Mouse (Mus musculus) cerebellum, adult 11 months (tissue): Measurements from ENCODE around the gene Gm45837.
"Not testable (repeated sequence)": the region's sequence is repeated elsewhere in the genome, so short reads cannot be mapped to it uniquely, and the experiment has no call there.

ENCODE experiments used
- DNase-seq: peaks from one replicate; pipeline ENCODE4 v3.0.0; 2022

The Gm45837 gene

GRCm38 (mm10) chr7:101509212-101509611 lies 98.5 kb downstream of the Gm45837 start:
- DNase-seq = no peak

- peak; percentile 28 for DNase-seq
Measured at GRCm38 (mm10) chr7:101513655-101514054, 103.0 kb downstream of the Gm45837 start.

GRCm38 (mm10) chr7:101514768-101515167 lies 104.1 kb downstream of the Gm45837 start:
- no peak for DNase-seq

DNA sequence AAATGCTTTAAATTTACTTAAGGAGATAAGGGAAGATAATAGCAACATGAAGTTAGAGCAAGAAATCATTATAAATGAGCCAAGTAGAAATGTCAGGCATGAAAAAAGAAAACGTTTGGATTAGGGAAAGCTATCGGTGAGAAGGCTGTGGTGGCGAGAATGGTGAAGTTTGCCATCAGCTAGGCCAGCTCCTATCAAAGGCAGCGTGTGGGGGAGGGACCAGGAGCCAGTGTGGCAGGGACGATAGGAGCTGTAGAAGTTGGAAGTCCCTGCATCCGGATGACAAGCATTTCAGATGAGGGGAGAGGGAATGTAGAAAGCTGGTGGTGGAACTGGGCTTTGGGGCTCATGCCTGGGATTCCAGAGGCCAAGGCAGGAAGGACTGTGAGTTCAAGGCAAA lies 104.6 kb downstream of the Gm45837 start:
- DNase-seq = no peak

DNA sequence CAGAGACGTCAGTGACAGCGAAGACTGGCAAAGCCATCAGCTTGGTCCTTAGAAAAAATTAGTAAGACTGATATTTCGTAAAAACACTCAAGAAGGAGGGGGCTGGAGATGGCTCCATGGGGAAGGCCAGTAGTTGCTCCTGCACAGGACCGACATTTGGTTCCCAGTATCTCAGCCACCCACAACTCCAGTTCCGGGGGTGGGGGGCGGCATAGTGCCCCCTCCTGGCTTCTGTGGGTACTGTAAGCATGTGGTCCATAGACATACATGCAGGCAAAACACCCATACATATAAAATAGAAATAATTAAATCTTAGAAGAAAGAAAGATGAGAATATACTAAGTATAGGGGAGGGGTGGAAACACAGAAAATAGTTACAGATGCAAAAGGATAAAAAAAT lies 105.8 kb downstream of the Gm45837 start:
- DNase-seq = no peak

DNA sequence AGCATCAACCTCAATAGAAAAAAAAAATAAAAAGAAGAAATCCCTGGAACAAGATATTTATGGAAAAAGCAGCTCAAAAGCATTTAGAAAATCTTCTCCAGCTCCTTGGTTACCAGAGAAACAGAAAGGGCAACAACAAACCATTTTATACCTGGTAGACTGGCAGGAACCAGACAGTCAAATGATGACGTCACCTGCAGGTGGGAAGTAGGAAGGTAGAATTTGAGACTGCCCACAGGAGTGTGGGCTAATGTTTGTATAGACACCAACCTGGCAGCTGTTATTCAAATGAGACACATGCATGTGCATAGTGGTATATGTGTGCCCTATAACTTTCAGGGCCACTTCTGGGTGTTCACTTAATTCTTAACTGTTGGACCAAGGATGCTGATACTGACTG lies 111.0 kb downstream of the Gm45837 start:
- DNase-seq = no peak

GRCm38 (mm10) chr7:101523205-101523604 lies 112.5 kb downstream of the Gm45837 start:
- DNase-seq = no peak

DNA sequence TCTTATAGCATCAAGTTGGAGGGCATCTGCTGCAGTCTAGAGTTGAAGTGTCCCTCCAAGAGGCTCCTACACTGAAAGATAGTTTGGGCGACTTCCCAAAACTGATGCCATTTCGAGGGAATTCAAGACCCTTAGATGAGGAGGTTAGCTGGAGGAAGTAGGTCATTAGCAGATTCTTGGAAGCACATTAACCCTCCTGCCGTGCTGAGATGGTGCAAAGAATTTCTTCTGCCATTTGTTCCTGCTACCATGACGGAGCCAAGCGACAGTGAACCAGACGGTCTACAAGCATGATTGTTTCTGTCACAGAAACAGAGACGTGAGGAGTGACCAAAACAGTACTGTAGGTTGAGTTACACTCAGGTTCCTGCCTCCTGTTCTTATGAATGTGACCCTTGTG lies 115.8 kb downstream of the Gm45837 start:
- no peak for DNase-seq

DNA sequence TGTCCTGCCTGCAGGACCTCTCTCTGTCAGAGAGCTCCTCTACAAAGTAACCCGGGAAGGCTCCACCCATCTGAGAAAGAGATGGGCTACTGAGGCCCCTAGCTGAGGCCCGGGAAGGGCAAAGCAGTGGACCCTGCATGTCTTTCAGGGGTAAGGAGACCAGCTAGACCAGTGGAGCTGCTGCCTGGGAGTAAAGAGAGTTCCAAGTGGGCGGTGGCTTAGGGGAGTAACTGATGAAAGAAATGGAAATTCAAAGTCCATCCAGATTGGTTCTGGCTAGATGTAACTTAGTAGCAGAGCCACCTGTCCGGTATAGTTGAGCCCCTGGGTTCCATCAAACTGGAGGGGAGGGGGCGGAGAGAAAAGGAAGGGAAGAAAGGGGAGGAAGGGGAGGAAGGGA lies 123.7 kb downstream of the Gm45837 start:
- no peak for DNase-seq

- no peak for DNase-seq
Measured at GRCm38 (mm10) chr7:101535102-101535501, 124.4 kb downstream of the Gm45837 start.

DNA sequence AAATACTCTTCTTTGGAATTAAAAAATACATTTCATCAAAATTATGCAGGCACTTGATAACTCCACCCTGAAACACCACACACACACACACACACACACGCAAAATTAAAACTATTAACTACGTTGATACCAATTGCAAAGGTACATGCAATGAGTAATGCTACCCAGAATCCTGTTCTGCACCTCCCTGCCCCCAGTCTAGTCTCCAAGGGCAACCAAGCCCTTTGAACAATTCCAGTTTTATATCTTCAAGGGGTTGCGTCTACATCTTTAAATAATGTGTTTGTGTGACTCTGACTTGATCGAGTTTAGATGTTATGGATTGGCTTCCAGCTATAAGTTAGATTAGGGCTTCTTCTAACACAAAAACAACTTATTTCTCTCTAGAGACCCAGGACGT lies 124.8 kb downstream of the Gm45837 start:
- no peak for DNase-seq

GRCm38 (mm10) chr7:101537541-101537940 lies 126.9 kb downstream of the Gm45837 start:
- no peak for DNase-seq

DNA sequence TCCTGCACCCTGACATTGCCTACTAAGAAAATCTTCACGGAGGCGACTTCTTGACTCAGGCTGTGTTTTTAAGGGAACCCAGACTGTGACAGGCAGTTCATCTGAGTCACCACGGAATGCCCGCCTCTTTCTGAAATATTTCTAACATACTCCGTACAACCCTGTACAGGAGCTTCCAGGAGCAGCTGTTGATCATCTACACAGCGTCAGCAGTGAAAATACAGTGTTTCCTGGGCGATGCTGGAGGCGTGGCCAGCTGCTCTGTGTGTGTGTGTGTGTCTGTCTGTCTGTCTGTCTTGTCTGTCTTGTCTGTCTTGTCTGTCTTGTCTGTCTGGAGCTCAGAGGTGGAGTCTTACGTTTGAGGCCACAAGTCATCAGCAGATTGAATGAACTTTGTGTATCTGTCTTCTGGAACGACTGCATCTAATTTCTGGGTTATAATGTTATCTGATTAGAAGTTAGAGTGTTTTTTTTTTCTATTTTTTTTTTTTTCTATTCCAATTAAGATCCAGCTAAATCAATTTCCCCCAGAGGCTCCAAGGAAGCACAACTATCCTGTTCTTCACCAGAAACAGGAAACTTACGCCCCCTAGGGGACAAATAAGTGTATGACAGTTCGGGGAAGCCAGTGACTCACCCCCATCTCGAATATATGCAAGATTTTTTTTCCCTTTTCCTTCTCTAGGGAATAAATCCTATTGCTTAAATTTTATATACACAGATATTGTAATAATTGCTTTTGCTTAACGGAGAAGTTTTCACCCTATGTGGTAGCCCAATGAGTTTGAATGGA lies 127.7 kb downstream of the Gm45837 start:
- peak; percentile 16 for DNase-seq

DNA sequence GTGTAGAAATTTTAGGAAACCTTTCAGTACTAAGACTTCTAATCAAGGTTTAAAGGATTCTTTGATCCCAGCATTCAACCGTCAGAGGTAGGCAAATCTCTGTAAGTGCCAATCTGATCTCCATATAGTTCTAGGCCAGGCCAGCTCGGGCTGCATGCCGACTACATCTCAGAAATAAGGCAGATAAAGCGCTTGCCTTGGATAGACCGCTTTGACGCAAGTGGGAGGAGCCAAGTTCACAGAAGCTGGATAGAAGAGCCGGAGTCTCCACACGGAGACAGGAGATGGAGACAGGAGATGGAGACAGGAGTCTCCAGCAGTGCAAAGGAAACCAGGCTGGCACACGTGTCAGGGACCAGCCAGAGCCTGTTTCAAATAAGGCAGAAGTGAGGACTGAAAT lies 129.1 kb downstream of the Gm45837 start:
- no peak for DNase-seq

- DNase-seq = no peak
Measured at GRCm38 (mm10) chr7:101540684-101541083, 130.0 kb downstream of the Gm45837 start.

DNA sequence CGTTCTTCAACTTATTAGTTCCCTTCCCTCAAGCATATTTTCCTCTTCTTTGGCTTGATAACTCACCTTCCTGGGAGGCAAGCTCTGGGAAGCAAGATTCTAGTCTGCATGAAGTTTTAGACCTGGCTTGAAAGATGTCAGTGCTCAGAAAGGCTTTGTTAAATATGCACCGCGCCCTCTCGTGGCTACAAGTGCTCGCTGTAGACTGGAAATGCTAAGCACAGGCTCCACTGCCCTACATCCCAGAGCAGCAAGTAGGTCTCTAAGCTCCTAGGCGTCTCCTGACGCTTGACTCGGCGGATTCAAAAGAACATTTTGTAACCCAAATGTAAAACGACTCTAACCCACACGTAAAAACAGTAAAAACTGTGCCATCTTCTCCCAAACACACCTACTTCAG lies 130.4 kb downstream of the Gm45837 start:
- DNase-seq = peak; percentile 45

DNA sequence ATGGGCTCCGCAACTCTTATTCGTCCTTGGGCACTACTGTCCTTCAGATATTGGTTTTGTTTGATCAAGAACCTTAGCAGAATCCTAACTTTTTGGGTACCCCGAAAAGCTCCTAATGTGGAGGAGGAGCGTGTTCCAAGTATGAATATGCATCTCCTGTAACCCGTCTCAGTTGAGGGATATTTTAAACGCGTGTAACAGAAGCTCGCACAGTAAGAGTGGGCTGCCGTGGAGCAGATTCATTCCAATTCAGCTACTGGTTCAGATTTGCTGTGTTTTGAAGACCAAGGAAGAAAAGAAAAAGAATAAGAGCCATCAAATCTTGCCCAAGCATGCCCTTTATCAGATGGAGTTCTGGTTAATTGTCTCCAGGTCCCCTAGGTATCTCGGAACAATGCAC lies 131.0 kb downstream of the Gm45837 start:
- DNase-seq = no peak

DNA sequence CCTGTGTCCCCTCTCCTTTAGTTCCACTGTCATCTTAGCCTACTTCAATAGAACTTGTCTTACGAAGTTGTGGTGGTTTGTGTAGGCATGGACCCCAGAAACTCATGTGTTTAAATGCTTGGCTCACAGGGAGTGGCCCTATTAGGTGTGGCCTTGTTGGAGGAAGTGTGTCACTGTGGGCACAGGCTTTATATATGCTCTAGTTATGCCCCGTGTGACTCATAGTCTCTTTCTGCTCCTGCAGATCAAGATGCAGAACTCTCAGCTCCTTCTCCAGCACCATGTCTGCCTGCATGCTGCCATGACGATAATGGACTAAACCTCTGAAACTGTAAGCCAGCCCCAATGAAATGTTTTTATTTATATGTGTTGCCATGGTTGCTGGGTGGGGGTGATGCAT lies 137.0 kb downstream of the Gm45837 start:
- no peak for DNase-seq

DNA sequence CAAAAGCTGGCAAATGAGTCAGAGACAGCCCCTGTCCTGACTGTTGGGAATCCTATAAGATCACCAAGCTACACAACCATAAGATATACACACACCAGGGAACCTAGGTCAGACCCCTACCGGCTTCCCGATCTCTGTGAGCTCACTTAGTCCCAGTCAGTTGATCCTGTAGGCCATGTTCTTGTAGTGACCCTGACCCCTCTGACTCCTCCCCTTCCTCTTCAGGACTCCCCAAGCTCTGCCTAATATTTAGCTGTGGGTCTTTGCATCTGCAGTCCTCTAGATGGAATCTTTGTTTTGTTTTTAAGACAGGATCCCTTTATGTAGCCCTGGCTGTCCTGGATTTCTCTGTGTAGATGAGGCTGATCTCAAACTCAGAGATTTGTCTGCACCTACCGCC lies 138.6 kb downstream of the Gm45837 start:
- DNase-seq = no peak

- DNase-seq = no peak
Measured at GRCm38 (mm10) chr7:101550686-101551485, 140.2 kb downstream of the Gm45837 start.

DNA sequence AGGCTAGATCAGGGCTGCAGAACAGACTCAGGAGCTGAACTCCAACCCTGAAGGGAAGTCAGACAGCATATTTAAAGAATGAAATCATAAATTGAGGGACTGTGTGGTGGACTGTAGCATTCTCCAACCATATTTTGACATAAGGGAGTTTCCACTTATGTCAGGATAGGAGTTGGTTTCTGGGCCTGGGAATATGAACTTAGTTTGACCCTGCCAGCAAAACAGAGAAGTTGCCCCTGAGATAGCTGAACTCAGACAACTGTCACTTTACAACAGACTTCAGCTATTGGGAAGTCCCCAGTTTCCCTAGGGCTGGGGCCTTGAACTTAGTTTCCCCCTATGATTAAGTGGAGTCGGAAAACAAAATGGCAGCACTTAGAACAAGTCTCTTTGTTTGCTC lies 140.8 kb downstream of the Gm45837 start:
- DNase-seq = no peak

DNA sequence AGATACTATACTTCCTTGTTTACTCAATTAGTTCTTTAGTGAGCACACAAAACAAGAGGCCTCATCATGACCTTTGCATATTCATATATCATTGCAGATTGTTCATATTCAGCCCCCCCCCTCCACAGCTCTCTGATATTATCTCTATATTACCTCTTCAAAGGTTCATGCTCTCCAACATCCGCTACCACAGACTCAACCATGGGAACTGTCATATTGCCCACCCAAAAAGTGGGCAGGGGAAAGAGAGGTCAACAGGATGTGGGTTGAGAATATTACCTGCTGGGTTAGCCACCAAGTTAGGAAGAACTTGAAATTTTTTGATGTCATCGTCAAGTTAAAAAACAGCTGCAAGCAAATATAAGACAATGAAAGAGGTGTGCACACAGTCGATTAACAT lies 144.8 kb downstream of the Gm45837 start:
- not testable (repeated sequence) for DNase-seq

GRCm38 (mm10) chr7:101557391-101557790 lies 146.7 kb downstream of the Gm45837 start:
- no peak for DNase-seq

GRCm38 (mm10) chr7:101559393-101559792 lies 148.7 kb downstream of the Gm45837 start:
- not testable (repeated sequence) for DNase-seq
